Mouse (Mus musculus): ENCODE data around the gene Trim7.

- TF ChIP-seq CTCF (IDR thresholded peaks at IDR 0.05; ENCODE audit: low read depth, low read length) (no peak), TAL1 (conservative IDR thresholded peaks at IDR 0.05; ENCODE audit: low read depth, low read length) (no peak)
Measured at GRCm38 (mm10) chr11:48845244-48845815, 19.4 kb downstream of the Trim7 start.

All from G1E (cell line).